ENCODE assay signal across 8 mouse cellular contexts in genomic region chr17:44256583-44256982, GRCm38 (mm10).
DNase-seq lines count a peak whose midpoint lies in the region; ATAC-seq lines count a peak whose summit lies in the region.

No protein-coding gene starts in this region.

- ATAC-seq in megakaryocyte-erythroid progenitor cell, adult 5-6 weeks (replicated peaks; ENCODE audit: low FRiP score, low TSS enrichment, poor library complexity, severe bottlenecking): peak; percentile 94

- DNase-seq in T-cell, adult 2 months (ENCODE audit: low spot score): peak; percentile 55
- peak; percentile 14 for DNase-seq in cerebellum, adult 9-11 months
- DNase-seq in frontal cortex, postnatal 14 days (ENCODE audit: low spot score in 2 of 2): peak; percentile 23 to 69
- peak; percentile 70 for DNase-seq in hindlimb bud, embryonic 11.5 days (ENCODE audit: extremely low spot score, low read depth, low spot score)
- peak; percentile 47 for DNase-seq in left cerebral cortex, adult 11 months (ENCODE audit: low spot score)
- peak; percentile 60 to 82 for DNase-seq in right cerebral cortex, postnatal 10 days (ENCODE audit: low spot score in 2 of 2)
- peak; percentile 74 for DNase-seq in urinary bladder, postnatal 25 days (ENCODE audit: low spot score)

Comparison
In these comparisons a context has a peak if more than half of its experiments do, and no peak if none do; other contexts are left out.
1. Peak in every context shown above with its lines: DNase-seq and ATAC-seq.
2. DNase-seq: peak in every context shown above with its lines; median percentile 74 in urinary bladder, postnatal 25 days; 71 in right cerebral cortex, postnatal 10 days; 70 in hindlimb bud, embryonic 11.5 days; 55 in T-cell, adult 2 months; 47 in left cerebral cortex, adult 11 months; 46 in frontal cortex, postnatal 14 days; 14 in cerebellum, adult 9-11 months.